Mouse (Mus musculus) kidney, adult 2 months (tissue): Measurements from ENCODE around the gene Hist1h2bb. TPM values are rescaled to one million over a fixed set of nuclear protein-coding genes. Genes with fewer than 3 reads are reported as not detected.

Experiments used
- DNase-seq: peaks from one replicate; pipeline ENCODE4 v3.0.0; 2021
- H3K27ac ChIP-seq: fragments of 200-500 bp; 2 replicates; pipeline ENCODE4 v1.5.1; 2012; ENCODE audit warnings: low read depth, low read length, control low read depth, inconsistent platforms; ENCODE audit not compliant: insufficient read depth
- H3K27me3 ChIP-seq: fragments of 200-500 bp; replicated peaks from 2 replicates; pipeline ENCODE4 v1.6.1; 2012; ENCODE audit warnings: mild to moderate bottlenecking, moderate library complexity, low read length, inconsistent platforms; ENCODE audit not compliant: control insufficient read depth, insufficient read depth
- H3K36me3 ChIP-seq: fragments of 200-500 bp; 2 replicates; pipeline ENCODE4 v1.6.1; 2012; ENCODE audit warnings: mild to moderate bottlenecking, moderate library complexity, low read length, inconsistent platforms; ENCODE audit not compliant: control insufficient read depth, insufficient read depth
- H3K4me1 ChIP-seq: fragments of 200-500 bp; 2 replicates; pipeline ENCODE4 v1.6.1; 2011; ENCODE audit warnings: low read length; ENCODE audit not compliant: control insufficient read depth, insufficient read depth
- H3K4me3 ChIP-seq: fragments of 200-500 bp; 2 replicates; pipeline ENCODE4 v1.5.1; 2011; ENCODE audit warnings: mild to moderate bottlenecking, low read depth, low read length, control low read depth; ENCODE audit not compliant: insufficient read depth
- CTCF ChIP-seq: fragments of 200-500 bp; conservative IDR thresholded peaks from 2 replicates; pipeline ENCODE4 v1.5.1; 2011; ENCODE audit warnings: low read depth, mild to moderate bottlenecking, control low read depth, low read length, moderate library complexity, mixed read lengths; ENCODE audit not compliant: insufficient read depth, insufficient read length
- POLR2A ChIP-seq: fragments of 200-500 bp; IDR thresholded peaks from one replicate; pipeline ENCODE4 v1.6.1; 2011; ENCODE audit warnings: low read depth, low read length, control low read depth
- WGBS: fragments of 180-500 bp; shearing (Covaris S2); methylation state at CpG from one replicate; pipeline ENCODE4 v1.1.7; 2018; 5-methylcytosine and 5-hydroxymethylcytosine counted together
- polyA plus RNA-seq: library from polyadenylated mRNA; depleted of rRNA; stranded (reverse); fragments of >200 nt; gene quantifications from 2 replicates; pipeline ENCODE4 v1.2.3, GENCODE M21; 2012; rRNA removed

Hist1h2bb gene
- polyA plus RNA-seq, 1 experiment: 2.0 TPM

DNA sequence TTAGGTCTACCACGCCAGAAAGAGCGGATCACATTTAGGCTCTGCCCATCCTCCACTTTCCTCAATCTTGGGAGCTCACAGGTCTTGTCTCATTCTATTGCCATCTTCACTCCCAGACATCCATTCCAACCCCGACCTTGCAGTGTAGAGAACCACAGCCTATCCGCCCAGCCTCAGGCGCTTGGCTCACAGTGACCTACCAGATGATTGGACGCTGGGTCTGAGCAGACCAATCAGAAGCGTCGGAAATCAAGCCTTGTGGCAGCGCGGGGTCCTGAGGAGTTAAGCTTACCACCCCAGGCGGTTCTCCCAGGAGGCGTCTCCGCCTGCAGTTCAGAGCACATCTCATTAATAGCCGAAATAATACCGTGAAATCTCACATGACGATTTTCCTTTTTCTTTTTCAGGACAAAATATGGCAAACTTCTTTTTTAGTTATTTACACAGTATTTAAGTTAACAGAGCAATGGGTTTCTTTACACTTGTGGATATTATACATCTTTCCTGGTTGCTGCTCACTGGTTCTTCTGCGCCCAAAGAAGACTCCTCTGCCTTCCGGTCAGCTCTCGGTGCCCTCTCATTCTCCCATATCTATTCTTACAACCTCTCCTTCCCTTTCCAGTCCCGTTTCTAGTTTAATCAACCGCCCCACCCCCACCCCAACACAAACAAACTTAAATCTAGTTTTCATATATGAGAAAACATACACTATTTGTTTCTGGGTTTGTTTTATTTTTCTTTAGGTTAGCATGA is 26.2 kb downstream of the Hist1h2bb start:
- Histone ChIP-seq H3K4me1 (no peaks in the 10 kb centered on the region), H3K27ac (no peak overlapping the region), H3K27me3 (no peaks in the 10 kb centered on the region), H3K36me3 (no peaks in the 10 kb centered on the region), H3K4me3 (no peak overlapping the region)
- peak; percentile 28 for DNase-seq
- TF ChIP-seq CTCF: no peak
- TF ChIP-seq POLR2A: no peak
- 29% methylated on average over 21 of the region's 21 CpGs for WGBS

DNA sequence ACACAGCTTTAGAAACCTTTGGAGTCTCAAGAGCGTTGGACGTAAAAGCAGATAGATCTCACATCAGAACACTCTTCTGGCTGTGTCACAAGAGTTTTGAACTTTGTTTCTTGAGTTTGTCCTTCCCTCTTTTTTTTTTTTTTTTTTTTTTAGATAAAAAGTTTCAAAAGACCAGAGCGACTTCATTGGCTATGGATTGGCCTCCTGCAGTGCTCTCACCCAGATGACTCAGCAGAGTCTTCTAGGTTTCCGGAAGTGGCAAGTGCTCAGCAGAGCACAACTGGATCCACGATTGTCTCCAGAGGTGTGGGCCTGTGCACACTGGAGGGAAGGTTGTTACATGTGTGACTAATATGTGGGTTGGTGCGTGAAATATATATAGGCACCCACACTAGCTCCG is 31.8 kb downstream of the Hist1h2bb start:
- no peaks in the 10 kb centered on the region for H3K36me3 ChIP-seq
- no peak for DNase-seq
- no peak overlapping the region for H3K4me3 ChIP-seq
- no peak overlapping the region for H3K27ac ChIP-seq
- no peaks in the 10 kb centered on the region for H3K4me1 ChIP-seq
- no peak for TF ChIP-seq POLR2A
- no peak for TF ChIP-seq CTCF
- WGBS: 86% methylated on average over 7 of the region's 7 CpGs
- H3K27me3 ChIP-seq: no peaks in the 10 kb centered on the region

DNA sequence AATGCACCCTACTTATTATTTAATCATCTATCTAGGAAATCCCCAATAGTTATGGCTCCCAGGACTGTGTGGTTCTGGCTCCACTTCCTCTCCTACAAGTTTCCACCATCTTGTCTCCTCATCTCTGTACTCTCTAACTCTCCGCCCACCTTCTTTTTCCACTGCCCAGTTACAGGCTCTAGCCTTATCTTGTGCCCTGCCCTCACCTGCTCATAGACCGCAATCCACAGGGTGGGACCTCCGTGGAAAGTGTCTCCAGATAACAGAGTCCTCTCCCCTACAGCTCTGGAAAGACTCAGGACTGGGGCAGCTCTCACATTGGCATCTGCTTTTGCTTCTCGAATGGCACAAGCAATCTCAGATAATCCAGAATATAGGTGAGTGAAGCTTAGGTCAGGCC is 32.5 kb downstream of the Hist1h2bb start:
- no peak for DNase-seq
- no peak overlapping the region for H3K27ac ChIP-seq

DNA sequence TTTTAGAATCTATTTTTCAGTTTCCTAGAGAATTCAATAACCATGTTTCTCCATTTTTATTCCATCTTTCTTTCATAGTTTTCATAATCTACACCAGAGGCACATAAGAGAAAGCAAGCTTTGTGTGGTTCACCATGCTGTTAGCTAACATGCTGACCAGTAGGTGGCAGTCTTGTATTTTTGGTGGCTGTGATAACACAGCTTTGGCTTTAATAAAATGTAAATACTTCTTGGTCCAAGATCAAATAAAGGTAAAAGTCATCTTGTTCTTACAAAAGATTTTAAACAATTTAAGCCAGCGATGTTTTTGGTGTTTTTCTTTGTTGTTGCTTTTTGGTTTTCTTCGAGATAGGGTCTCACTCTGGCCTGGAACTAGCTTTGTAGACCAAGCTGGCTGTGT is 46.0 kb downstream of the Hist1h2bb start:
- H3K4me3 ChIP-seq: no peak overlapping the region
- TF ChIP-seq CTCF (0 out of 2 replicates have a peak, but pooled peaks have one; percentile 18), POLR2A (no peak)
- H3K36me3 ChIP-seq: no peaks in the 10 kb centered on the region
- 33% methylated on average over 2 of the region's 2 CpGs for WGBS
- H3K27ac ChIP-seq: no peak overlapping the region
- H3K27me3 ChIP-seq: no peaks in the 10 kb centered on the region; the same call in 1 of the 2 replicates
- peak; percentile 57 for DNase-seq
- H3K4me1 ChIP-seq: no peaks in the 10 kb centered on the region

More for the DNA sequence above, 32.5 kb downstream of the Hist1h2bb start:
- TF ChIP-seq POLR2A (no peak), CTCF (no peak)
- Histone ChIP-seq H3K36me3 (no peaks in the 10 kb centered on the region), H3K27me3 (no peaks in the 10 kb centered on the region), H3K4me3 (no peak overlapping the region), H3K4me1 (no peaks in the 10 kb centered on the region)
- 91% methylated on average over 4 of the region's 4 CpGs for WGBS

Other genes with a start within 250 kb of the Hist1h2bb start
- 44.7 and 57.5 TPM in 2 replicates for gene Hist1h4h, start 215.7 kb upstream of the Hist1h2bb start, polyA plus RNA-seq
- 4.3 and 8.0 TPM in 2 replicates for gene Hist1h2af, start 212.8 kb upstream of the Hist1h2bb start, polyA plus RNA-seq
- 0.25 and 0.58 TPM in 2 replicates for gene Hist1h3g, start 211.3 kb upstream of the Hist1h2bb start, polyA plus RNA-seq
- 0.27 and 0.36 TPM in 2 replicates for gene Hist1h2bh, start 203.3 kb upstream of the Hist1h2bb start, polyA plus RNA-seq
- 0.74 and 0.87 TPM in 2 replicates for gene Hist1h3f, start 202.7 kb upstream of the Hist1h2bb start, polyA plus RNA-seq
- gene Hist1h4f, start 195.1 kb upstream of the Hist1h2bb start, polyA plus RNA-seq: 1.4 and 2.5 TPM in 2 replicates
- gene Hist1h1d, start 193.5 kb upstream of the Hist1h2bb start, polyA plus RNA-seq: 0.05 and 0.09 TPM in 2 replicates
- gene Hist1h3e, start 184.4 kb upstream of the Hist1h2bb start, polyA plus RNA-seq: 3.8 and 4.3 TPM in 2 replicates
- gene Hist1h2ae, start 175.5 kb upstream of the Hist1h2bb start, polyA plus RNA-seq: 0.22 and 0.58 TPM in 2 replicates
- gene Hist1h2bg, start 175.3 kb upstream of the Hist1h2bb start, polyA plus RNA-seq: 3.1 and 4.6 TPM in 2 replicates
- gene Hist1h2bf, start 172.5 kb upstream of the Hist1h2bb start, polyA plus RNA-seq: 0.30 and 0.99 TPM in 2 replicates
- gene Hist1h2ad, start 172.4 kb upstream of the Hist1h2bb start, polyA plus RNA-seq: not detected in 2 replicates
- gene Hist1h3d, start 171.0 kb upstream of the Hist1h2bb start, polyA plus RNA-seq: 0.68 and 0.88 TPM in 2 replicates
- 3.7 and 5.4 TPM in 2 replicates for gene Hist1h4d, start 165.1 kb upstream of the Hist1h2bb start, polyA plus RNA-seq
- gene Hist1h2be, start 125.6 kb upstream of the Hist1h2bb start, polyA plus RNA-seq: 1.2 TPM in 2 replicates
- gene Hist1h1e, start 124.2 kb upstream of the Hist1h2bb start, polyA plus RNA-seq: 1.2 and 1.4 TPM in 2 replicates
- gene Hist1h2ac, start 62.8 kb upstream of the Hist1h2bb start, polyA plus RNA-seq: 0.43 and 0.44 TPM in 2 replicates
- gene Hist1h2bc, start 62.5 kb upstream of the Hist1h2bb start, polyA plus RNA-seq: 473 and 571 TPM in 2 replicates
- not detected in 2 replicates for gene Hist1h1t, start 50.9 kb upstream of the Hist1h2bb start, polyA plus RNA-seq
- 9.4 and 10.3 TPM in 2 replicates for gene Hist1h4c, start 48.3 kb upstream of the Hist1h2bb start, polyA plus RNA-seq
- gene Hfe, start 35.9 kb upstream of the Hist1h2bb start, polyA plus RNA-seq: 21.2 and 21.4 TPM in 2 replicates
- 68.7 and 76.0 TPM in 2 replicates for gene Hist1h1c, start 7.9 kb upstream of the Hist1h2bb start, polyA plus RNA-seq
- gene Hist1h3c, start 1.1 kb upstream of the Hist1h2bb start, polyA plus RNA-seq: 0.39 and 1.1 TPM in 2 replicates
- gene Hist1h2ab, start 4.4 kb downstream of the Hist1h2bb start, polyA plus RNA-seq: 1.3 and 1.5 TPM in 2 replicates
- 0.88 and 1.4 TPM in 2 replicates for gene Hist1h3b, start 5.5 kb downstream of the Hist1h2bb start, polyA plus RNA-seq
- gene Hist1h4b, start 10.3 kb downstream of the Hist1h2bb start, polyA plus RNA-seq: 3.1 and 5.3 TPM in 2 replicates
- 0.91 and 2.3 TPM in 2 replicates for gene Hist1h4a, start 14.5 kb downstream of the Hist1h2bb start, polyA plus RNA-seq
- gene Hist1h3a, start 15.7 kb downstream of the Hist1h2bb start, polyA plus RNA-seq: 0.74 and 1.5 TPM in 2 replicates
- gene Hist1h1a, start 16.9 kb downstream of the Hist1h2bb start, polyA plus RNA-seq: 0.22 TPM in 1 of 2 replicates, not detected in the other
- gene Trim38, start 23.2 kb downstream of the Hist1h2bb start, polyA plus RNA-seq: 0.05 TPM in 1 of 2 replicates, not detected in the other
- gene Slc17a2, start 60.3 kb downstream of the Hist1h2bb start, polyA plus RNA-seq: 6.9 and 13.7 TPM in 2 replicates
- 142 and 150 TPM in 2 replicates for gene Slc17a3, start 92.7 kb downstream of the Hist1h2bb start, polyA plus RNA-seq
- 284 and 312 TPM in 2 replicates for gene Slc17a1, start 121.0 kb downstream of the Hist1h2bb start, polyA plus RNA-seq
- gene Slc17a4, start 168.3 kb downstream of the Hist1h2bb start, polyA plus RNA-seq: 2.6 and 2.8 TPM in 2 replicates
- gene Hist1h2ba, start 187.4 kb downstream of the Hist1h2bb start, polyA plus RNA-seq: 0.33 and 0.41 TPM in 2 replicates
- not detected in 2 replicates for gene Hist1h2aa, start 187.7 kb downstream of the Hist1h2bb start, polyA plus RNA-seq
- not detected in 2 replicates for gene Scgn, start 244.5 kb downstream of the Hist1h2bb start, polyA plus RNA-seq